Mouse (Mus musculus): ENCODE measurements around the gene Zfp708.
"Not testable (repeated sequence)": the region's sequence is repeated elsewhere in the genome, so short reads cannot be mapped to it uniquely, and the experiment has no call there.

Gene Zfp708

DNA sequence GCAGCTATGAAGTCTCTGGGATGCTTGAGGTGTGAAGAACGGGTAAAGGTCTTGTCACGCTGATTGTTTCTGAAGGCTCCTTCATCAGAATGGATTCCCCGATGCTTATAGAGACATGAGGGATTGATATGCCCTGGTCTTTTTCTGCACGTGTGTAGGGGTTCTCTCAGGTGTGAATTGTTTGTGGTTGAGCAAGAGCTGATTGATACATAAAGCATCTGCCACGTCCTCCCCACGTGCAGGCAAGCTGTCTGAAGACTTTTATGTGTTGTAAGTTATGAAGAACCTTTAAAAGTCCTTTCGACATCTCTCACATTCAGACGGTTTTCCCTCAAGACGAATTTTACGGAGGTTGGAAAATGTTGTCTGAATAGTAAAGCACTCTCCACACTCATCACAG, at the start of gene Zfp708:
Gene Zfp708, minus strand, starts transcription at position 101 of the 400 bp plus-strand sequence.
- DNase-seq (ENCODE audit: low read depth) = no peak

DNA sequence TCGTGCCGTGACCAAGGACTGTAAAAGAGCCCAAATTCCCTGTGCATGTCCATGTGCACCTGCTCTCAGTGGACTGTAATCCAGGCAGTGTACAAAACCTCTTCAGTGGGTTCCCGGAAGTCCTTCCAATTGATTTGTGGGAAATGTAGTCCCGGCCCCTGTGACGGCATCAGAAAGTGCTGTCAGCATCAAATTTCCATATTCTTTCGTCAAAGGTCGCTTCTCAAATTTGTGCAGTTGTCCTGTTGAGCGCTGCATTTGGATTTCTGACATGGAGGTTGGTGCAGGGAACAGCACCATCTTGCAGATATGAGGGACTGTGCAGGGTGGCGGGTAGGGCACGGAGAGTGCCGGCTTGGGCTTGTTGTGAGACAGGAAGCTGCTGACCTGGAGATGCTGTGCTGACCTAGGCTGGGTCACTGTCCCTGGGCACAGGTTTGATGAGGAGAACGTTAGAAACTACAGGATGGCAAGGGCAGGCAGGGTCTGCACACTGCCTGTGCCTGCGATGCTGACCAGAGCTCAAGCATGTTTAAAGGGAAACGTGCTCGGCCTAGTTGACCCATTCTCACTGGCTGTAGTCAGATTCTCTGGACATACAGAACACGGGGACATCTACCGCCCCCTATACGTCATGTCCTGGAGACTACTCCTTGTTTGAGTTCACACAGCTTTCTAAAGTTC, 30.4 kb upstream of the Zfp708 start:
- DNase-seq (ENCODE audit: low read depth) = peak; percentile 88

DNA sequence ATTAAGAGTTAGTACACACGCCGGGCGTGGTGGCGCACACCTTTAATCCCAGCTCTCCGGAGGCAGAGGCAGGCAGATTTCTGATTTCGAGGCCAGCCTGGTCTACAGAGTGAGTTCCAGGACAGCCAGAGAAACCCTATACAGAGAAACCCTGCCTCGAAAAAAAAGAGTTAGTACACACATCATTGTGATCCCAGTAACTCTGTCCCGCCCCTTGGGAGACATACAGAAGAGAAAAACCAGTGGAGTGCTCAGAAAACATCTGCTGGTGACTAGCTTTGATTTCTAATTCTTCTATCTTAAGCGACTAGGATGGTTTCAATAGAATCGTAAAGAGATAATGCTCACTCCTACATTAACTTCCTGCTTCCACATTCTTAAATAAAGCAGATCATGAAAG, 29.7 kb upstream of the Zfp708 start:
- DNase-seq (ENCODE audit: low read depth) = not testable (repeated sequence)

DNA sequence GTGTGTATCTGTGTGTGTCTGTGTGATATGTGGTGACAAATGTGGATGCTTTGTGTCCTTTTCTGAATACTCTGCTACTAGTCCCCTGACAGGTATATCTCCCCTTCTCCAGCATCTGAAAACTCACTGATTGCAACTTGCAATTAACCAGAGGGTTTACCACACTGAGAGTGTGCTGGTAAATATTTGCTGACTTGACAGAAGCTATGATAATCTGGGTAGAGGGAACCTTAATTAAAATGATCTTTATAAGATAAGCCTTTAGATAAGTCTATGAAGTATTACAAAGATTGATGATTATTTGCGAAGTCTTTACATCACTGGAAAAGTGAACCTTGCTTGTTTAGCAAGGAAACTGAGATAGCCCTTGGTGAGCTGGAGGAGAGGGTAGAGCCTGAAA, 26.7 kb upstream of the Zfp708 start:
- no peak for DNase-seq (ENCODE audit: low read depth)

DNA sequence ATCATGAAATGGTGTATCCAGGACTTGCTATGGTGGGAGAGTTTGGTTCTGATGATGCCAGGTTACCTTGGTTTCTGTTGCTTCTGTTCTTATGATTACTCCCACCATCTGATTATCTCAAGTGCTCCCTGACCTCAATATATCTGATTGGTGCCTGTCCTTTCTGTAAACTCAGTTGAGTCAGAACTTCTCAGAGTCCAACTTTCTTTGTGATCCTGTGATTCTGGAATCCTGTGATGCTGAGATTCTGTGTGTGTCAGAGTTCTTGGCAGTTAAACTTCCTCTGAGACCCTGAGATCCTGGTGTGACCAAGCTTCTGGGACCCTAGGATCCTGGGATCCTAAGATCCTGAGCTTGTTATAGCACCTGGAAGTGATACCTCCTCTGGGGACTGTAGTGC, 23.6 kb upstream of the Zfp708 start, which contains the start of gene Zfp759:
Gene Zfp759, plus strand, starts transcription at position 301 of the 400 bp plus-strand sequence.
- not testable (repeated sequence) for DNase-seq (ENCODE audit: low read depth)

DNA sequence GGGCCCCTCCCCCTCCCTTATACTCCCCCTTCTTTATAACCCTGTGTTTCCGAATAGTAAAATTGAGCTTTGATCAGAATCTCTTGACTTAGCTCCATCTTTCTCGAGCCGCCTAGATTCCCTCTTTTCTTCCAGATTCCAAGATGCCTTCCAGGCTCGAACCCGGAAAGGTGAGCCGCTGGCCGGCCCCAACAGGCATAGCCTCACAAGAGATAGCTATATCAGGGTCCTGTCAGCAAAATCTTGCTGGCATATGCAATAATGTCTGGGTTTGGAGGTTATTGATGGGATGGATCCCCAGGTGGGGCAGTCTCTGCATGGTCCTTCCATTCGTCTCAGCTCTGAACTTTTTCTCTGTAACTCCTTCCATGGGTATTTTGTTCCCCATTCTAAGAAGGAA, 18.4 kb upstream of the Zfp708 start, which contains the start of gene Rslcan18:
Gene Rslcan18, minus strand, starts transcription at position 101 of the 400 bp plus-strand sequence.
- DNase-seq (ENCODE audit: low read depth) = not testable (repeated sequence)

DNA sequence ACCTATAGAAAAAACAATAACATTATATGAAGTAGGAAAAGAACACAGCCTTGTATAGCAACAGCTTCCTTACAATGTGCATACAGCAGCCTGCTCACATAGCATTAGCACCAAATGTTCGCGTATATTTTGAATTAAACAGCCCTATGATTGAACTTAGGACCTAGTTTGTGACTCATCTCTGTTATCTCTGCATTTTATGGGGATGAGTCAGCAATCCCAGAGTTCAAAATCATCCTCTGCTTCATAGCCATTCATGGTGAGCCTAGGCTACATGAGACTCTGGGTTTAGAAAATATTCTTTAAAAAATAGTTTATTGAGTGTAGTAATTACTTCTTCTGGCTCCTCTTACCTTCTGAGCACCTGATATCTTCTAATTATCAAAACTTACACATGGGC, 15.5 kb upstream of the Zfp708 start:
- no peak for DNase-seq (ENCODE audit: low read depth)

DNA sequence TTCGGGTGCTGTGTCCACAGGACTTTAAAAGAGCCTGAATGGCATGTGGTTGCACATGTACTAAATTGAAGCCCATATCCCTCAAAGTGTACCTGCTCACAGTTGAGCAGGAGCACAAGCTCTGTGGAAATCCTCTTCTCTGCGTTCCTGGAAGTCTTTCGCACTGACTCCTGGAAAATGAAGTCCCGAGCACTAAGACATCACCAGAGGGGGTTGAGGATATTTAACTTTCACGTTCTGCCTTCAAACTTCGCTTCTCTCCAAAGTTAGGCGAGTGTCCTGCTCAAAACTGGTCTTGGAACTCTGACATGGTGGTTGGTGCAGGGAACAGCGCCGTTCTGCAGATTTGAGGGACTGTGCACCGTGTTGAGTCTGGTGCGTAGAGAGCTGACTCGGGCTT, 14.3 kb upstream of the Zfp708 start:
- no peak for DNase-seq (ENCODE audit: low read depth)

DNA sequence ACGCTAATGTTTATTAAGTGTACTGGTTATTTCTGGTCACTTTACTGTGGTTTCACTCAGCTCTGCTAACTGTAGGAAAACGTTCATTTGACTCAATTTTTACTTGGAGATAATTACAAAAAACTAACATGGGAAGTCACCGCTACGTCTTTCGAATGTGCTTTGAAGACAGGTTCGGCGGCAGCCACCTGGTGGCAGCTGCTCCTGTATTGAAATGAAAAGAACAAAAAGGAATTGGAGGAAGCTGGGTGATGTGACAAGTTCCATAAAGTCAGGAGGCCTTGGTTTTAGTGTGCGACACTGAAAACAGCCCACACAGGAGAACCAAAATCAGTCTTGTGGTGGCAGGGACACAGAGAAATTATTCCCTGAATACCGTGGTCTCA, 11.0 kb upstream of the Zfp708 start:
- no peak for DNase-seq (ENCODE audit: low read depth)

DNA sequence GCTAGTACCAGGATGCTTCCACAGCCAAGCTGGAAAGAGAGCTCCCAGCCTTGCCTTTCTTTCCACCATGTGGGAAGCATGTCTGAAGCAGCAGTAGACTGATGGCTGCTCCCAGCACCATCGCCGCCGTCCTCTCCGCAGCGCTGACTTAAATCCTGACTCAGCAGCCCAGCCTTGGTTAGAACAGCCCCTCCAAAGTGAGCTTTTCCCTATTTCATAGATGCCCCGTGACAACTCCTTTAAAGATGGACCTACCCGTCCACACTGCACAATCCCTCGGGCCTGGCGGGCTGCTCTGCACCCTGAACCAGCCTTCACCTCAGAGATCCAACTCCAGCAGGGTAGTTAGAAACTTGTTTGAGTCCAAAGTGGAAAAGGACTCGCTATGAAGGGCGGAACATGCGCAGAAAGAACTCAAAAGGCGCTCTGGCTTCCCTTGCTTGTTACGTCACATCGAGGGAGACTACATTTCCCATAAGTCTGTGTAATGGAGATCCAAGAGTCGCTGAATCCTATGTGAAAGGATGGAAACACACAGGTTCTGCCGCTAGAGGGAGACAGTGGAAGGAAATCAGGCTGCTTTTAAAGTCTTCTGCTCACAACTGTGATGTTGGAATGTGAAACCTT, 10.5 kb upstream of the Zfp708 start, which contains the start of gene Gm28557:
Gene Gm28557, minus strand, starts transcription at position 411 of the 627 bp plus-strand sequence.
- DNase-seq (ENCODE audit: low read depth) = peak; percentile 99

DNA sequence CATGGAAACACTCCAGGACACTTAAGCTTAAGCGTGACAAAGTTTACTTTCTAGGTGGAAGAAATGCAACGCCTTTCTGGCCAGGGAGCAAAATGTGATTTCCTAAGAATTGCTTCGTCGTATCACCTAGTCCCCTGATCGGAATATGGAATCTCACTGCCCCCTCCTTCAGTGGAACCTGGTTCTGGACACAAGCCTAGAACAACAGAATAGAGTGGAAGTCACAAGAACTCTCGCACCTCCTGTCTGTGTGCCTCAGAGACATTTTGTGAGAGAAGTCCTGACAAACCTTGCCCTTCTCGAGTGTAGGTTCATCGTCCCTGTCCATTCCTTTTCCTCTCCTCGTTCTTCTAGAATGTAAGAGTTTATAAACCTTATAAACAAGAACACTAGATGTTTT, 9.9 kb upstream of the Zfp708 start:
- no peak for DNase-seq (ENCODE audit: low read depth)

DNA sequence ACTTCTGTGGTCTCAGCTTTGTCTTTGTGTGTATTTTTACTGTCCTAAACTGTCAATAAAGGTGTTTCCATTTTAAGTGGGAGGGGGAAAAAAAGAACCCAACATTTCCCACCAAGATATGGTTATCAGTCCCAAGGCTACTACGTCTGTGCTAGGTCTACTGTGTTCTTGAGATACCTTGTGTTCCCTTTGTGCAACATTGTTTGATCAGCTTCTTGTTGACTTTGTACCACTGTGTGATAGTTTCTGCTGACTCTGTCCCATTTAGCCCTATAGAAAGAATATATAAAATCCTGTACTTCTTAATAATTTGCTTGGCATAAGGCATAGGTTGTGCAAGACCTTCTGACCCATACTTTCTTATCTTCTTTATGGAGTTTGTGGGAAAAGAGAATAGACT, 7.6 kb downstream of the Zfp708 start:
- DNase-seq (ENCODE audit: low read depth) = no peak

DNA sequence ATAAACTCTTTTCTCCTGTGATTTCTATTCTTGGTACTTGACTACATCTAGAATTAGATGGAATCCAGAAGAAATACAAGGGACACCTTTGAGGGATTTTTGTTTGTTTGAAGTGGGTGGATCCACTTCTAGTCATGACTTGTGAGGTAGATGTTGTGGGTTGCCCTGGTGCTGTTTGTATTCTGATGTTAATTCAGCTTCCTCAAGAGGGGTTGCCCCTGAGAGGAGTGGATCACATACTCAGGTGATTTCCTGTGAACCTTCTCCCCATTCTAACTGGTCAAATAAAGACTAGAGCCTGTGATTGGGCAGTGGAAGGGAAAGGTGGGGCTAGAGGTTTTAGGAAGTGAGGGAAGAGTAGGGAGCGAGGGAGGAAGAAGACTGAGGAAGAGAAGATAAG, 15.8 kb downstream of the Zfp708 start:
- peak; percentile 30 for DNase-seq (ENCODE audit: low read depth)

DNA sequence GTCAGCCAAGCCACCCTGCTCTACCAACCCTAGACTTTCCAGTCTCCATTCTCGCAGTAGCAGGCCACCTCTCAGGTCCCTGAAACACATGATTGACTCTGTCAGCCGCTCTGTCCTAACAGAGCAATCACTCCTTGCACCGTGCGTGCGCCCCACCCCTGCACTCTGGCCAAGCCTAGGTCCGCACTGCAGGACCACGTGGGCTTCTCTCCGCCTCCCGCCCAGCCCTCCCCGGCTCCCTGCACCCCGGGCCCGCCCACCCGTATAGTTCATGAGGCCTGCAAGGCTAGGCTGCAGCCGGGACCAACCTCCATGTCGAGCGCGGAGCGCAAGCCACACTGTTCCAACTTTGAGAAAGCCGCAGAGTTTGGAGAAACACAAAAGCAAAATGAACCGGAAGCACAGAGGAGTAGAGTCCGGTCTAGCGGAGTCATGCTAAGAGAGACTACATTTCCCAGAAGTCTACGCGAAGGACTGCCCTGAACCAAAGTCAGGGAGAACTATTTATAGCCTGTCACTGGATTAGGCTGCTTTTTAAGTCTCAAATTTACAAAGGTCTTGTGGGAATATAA, 16.5 kb downstream of the Zfp708 start:
- DNase-seq (ENCODE audit: low read depth) = peak; percentile 74

DNA sequence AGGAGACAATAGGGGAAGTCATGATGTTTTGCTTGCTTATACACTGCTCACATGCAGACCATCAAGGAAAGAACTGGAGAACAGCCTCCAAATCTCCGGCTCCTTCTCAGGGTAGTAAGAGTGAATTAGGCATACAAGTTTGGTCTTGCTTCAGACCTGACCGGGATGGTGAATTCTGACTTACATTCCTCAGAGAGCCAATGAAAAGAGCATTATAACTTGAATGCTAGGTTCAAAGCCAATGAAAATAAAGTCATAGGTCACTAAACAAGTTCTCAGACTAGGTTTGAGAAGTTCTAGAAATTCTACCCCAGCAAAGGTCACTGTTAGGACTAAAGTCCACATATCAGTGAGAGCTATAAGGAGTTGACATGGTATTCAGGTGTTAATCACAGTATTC, 20.5 kb downstream of the Zfp708 start:
- no peak for DNase-seq (ENCODE audit: low read depth)

DNA sequence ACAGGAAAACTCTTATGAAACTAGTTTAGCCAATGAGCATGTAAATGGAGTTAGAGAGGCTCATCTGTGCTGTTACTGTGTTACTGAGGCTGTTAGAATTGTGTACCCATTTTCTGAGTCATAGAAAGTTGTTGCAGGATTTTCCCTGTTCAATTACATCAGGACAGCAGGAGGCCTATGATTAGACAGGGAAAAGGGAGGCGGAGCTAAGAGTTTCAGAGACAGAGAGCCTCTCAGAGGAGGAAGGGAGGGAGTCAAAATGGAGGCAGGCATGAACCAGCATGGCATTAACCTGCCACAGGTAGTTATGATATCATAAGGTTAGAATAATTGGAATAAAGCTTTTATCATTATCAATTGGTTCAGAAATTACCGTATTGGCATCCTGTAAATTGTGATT, 25.0 kb downstream of the Zfp708 start:
- DNase-seq (ENCODE audit: low read depth) = no peak

DNA sequence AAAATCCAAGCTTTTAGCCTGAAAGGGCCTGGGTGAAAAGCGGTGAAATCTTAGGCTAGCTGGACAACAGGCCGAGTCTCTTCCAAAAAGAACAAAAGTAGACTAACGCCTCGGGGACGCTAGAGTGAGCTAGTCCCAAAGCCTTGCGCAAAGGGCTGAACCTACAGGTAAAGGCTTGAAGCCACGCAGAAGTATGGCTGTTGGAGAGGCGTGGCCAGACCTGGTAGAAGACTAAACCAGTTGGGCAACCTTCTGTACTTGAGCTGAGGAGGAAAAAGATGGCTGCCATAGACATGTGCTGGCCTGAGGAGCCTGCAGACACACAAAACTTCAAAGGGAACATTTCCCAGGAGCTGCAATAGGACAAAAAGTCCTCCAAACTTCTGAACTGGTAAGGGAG, 32.4 kb downstream of the Zfp708 start:
- DNase-seq (ENCODE audit: low read depth) = no peak

DNA sequence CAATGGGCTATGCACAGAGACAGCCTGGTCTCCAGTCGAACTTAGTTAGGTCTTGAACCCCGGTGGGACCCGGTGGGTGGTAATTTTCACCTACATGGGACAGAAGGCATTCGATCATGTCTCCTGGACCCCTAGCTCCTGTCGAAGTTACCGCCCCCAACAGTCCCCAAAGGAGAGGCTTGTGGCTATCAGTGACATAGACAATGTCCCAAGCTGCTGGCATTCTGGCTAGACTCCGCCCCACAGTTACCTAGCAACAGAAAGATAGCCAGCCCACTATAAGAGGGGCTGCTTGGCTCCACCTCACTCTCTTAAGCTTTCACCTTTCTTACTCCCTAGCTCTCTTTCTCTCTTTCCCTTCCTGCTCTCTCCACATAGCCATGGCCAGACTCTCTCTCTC, 35.3 kb downstream of the Zfp708 start:
- no peak for DNase-seq (ENCODE audit: low read depth)

DNA sequence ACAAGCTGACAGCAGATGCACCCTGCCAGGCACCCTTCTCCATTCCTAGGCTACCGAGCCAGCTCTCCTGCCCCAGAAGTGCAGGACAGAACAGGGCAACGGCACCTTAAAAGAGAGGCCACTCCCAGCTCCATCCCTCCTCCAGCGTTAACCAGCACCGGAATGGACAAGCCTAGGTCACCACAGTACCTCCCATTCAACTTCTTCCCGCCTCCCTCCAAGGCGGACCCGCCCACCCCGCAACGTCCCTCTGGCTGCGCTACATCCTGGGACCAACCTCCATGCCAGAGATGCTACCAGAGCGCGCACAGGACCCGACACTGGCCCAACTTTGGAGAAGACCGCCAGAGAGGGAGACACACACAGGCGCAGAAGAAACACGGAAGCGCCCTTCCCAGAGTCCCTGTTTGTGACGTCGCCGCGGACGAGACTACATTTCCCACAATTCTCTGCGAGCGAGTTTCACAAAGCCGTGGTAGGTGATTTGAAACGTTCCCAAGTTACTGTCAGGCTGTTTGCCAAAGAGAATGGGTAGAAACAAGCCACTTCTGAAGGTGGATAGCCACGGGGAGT, 36.9 kb downstream of the Zfp708 start, which contains the start of gene Zfp712:
Gene Zfp712, minus strand, starts transcription at position 385 of the 573 bp plus-strand sequence.
- peak; percentile 90 for DNase-seq (ENCODE audit: low read depth)

DNA sequence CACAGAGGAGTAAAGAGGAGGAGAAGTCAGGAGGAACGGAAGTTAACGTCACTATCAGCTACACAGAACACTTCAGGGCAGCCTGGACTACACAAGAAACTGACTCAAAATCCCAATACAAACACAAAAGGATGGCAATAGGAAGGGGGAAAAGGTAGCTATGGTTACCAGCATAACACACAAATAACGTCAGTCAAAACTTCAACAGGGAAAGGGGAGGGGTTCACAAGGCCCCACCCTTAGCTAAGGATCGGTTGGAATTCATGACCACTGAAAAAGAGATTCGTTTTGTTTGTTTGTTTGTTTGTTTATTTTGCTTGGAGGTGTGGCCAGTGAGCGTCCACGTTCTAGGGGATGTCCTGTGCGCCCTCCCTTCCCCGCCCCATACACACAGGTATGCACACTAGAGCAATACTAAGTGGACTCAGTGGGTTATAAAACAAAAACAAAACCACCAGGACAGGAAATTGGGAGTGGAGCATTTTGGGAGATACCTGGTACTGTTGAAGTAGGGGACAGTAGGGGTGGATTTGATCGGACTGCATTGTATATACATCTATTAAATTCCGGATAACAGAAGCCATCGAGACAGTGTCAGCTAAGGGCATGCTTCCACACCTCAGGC, 37.5 kb downstream of the Zfp708 start:
- peak; percentile 33 for DNase-seq (ENCODE audit: low read depth)

Data from naive thymus-derived CD4-positive, alpha-beta T cell, adult 2 months (primary cell).